Mouse (Mus musculus): ENCODE results near the gene Olfr141.

The Olfr141 gene

DNA sequence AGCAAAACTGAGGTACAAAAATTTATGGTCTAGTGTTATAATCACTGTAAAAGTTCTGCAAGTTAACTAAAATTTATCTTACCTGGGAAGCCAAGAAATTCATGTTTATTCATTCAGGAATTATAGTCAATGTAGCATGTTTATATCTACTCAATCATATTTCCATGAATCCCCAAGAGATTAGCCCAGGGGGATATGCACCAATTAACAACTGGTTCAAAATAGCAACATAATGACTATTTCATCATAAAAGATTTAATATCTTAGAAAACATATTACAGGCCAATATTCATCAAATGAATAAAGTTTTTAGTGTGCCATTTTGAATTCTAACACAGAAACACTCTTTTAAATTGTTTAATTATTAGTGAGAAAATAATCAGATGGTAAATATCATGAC lies at the start of gene Olfr141:
Gene Olfr141, minus strand, starts transcription at position 101 of the 400 bp plus-strand sequence.
- DNase-seq (ENCODE audit: low spot score in 2 of 2) = no peak

DNA sequence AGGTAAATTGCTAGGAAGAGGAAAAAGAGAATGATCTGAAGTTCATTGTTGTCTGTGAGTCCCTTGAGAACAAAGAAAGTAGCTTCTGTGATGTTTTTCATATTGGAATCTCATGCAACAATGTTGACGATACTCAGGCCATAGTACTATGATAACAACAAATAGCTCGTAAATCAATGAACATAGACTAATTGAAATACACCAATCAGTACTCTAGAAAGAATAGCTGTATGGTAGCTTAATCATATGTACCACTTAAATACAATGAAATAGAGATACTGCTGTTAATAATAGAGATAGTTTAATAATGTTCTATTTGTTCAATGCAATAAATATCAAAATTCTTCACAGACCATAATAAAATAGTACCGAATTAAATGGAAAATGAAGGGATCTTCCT lies 41.8 kb upstream of the Olfr141 start, which contains the start of gene Olfr1095:
Gene Olfr1095, minus strand, starts transcription at position 101 of the 400 bp plus-strand sequence.
- DNase-seq (ENCODE audit: low spot score in 2 of 2) = no peak

DNA sequence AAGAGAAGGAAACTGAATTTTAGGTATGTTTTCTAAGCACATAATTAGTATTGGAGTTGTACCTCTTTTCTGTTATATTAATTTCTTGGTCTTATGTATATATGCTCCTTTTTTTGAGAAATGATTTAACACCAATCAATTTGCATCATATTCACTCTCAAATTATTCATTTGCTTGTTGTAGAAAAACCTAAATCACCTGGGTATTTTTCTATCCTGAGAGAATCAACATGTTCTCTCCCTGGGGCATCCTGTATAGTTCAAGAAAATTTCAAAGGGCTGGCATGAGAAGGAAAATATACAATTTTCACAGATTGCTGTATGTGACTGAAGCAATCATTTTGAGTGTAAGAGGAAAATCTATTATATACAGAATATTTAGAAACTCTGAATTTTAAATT lies 14.5 kb upstream of the Olfr141 start, which contains the start of gene Olfr1094:
Gene Olfr1094, plus strand, starts transcription at position 301 of the 400 bp plus-strand sequence.
- DNase-seq (ENCODE audit: low spot score in 2 of 2) = no peak

DNA sequence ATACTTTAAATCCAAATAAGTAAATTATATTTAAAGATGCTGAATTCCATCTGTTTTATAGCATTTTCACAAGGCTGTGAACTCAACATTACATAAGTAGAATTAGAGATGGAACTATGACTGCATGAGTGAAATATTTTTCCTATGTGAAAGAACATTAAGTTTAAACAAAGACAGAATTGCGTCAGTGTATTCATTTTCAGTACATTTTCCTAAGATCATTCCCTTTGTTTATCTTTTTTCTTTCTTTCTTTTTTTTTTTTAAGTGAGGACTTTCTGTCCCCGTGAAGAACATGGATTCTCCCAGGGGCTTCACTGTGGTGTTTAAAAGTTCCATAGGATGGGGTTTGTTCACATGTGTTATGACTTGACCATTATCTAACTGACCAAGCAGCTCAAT lies 27.6 kb downstream of the Olfr141 start, which contains the start of gene Olfr1093:
Gene Olfr1093, plus strand, starts transcription at position 301 of the 400 bp plus-strand sequence.
- DNase-seq (ENCODE audit: low spot score in 2 of 2) = no peak

DNA sequence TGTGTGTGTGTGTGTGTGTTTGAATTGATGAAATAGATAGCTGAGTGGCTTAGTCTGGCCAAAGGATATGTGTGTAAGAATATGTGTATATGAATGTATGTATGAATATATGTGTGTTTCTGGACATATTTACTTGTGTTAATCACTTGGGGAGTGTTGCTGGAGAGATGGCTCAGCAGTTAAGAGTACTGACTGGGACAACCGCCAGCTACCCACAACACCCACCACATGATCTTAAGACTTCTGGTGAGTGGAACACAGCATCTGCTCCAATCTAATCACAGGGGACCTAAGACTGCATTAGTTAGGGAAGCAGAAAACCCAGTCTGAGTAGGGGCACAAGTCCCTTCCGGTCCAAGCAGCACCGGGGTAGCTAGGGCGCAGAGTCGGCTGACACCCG lies 48.8 kb downstream of the Olfr141 start:
- DNase-seq (ENCODE audit: low spot score in 2 of 2) = no peak

DNA sequence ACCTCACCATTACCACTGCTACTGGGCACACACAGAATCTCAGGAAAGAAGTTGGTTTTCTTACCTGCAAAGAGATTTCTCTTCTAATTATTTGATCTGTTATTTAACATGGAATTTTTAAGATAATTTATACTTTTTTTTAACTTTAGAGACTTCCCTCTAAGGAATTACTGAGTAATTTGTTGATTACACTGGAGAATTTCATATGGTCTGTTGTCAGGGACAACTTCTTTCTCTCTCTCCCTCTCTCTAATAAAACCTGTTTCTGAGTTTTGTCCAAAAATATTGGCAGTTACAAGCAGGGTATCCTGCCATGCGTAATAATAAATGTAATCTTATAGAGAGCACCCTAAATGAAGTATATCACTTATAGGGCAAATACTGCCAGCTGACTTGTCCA lies 50.9 kb downstream of the Olfr141 start, which contains the start of gene Olfr1090:
Gene Olfr1090, minus strand, starts transcription at position 101 of the 400 bp plus-strand sequence.
- DNase-seq (ENCODE audit: low spot score in 2 of 2) = no peak
